Mouse (Mus musculus): ENCODE measurements around the gene 4632433K11Rik.

DNA sequence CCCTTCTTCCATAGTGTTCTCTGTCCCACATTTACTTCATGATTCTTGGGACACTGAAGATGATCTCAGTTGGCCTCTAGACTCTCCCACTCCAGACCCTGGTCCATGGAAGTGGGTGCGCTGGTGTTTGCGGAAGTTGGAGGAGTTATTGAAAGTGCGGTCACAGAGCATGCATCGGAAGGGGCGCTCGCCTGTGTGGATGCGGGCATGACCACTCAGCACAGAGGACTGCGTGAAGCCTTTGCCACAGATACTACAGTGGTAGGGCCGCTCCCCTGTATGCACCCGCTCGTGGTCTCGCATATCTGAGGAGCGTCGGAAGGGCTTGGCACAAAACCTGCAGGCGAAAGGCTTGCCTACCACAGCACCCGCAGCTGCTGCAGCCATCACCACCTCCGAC is 1.7 kb downstream of the 4632433K11Rik start:
- TF ChIP-seq CTCF (IDR thresholded peaks at IDR 0.05; ENCODE audit: borderline replicate concordance, insufficient read depth, low read length): no peak
- TF ChIP-seq POLR2A (IDR thresholded peaks at IDR 0.05; ENCODE audit: low read depth, low read length): no peak
